Mouse (Mus musculus) 416B (cell line): ENCODE results near the gene Agbl3.

Source experiments
- DNase-seq: peaks from one replicate; pipeline ENCODE4 v3.0.0; 2011; ENCODE audit warnings: low read depth

Agbl3 gene

DNA sequence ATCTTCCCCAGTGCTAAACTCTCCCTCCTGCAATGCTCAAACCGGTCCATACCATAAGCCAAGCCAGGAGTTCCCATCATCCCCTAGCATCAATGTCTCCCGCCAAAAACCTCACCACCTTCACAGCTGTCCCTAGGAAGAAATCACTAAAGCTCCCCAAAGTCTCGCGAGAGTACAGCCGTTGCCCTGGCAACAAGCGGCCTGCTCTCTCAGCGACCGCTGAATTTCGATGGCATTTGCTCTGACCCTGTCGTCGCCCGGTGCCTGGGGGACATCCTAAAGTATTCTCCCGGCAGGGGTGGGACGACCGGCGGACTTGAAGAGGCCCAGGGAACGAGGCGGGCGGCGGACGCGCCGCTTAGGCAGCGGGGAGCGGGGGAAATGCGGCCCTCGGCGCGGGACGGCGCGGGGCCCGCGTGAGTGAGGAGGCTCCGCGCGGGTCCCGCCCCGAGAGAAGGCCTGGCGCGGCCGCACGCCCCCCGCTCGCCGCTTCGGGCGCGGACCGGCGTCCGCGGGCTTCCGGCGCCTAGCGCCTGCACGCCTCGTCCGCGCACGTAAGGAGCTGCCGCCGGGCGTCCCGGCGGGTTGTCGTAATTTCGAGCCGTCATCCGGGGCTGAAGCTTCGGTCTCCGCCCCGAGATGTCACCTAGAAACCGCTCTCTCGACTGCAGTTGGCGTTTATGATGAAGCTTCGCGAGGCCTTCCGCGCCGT is at the start of gene Agbl3:
TSS of gene Agbl3 (plus strand) at position 202 of the 712 bp plus-strand sequence.
- DNase-seq: peak; percentile 96

- DNase-seq: no peak
Measured at GRCm38 (mm10) chr6:34731007-34731406, 49.2 kb upstream of the Agbl3 start.

- no peak for DNase-seq
Measured at GRCm38 (mm10) chr6:34731529-34731928, 48.7 kb upstream of the Agbl3 start.

GRCm38 (mm10) chr6:34734940-34735695 is 45.1 kb upstream of the Agbl3 start:
- DNase-seq: peak; percentile 45

DNA sequence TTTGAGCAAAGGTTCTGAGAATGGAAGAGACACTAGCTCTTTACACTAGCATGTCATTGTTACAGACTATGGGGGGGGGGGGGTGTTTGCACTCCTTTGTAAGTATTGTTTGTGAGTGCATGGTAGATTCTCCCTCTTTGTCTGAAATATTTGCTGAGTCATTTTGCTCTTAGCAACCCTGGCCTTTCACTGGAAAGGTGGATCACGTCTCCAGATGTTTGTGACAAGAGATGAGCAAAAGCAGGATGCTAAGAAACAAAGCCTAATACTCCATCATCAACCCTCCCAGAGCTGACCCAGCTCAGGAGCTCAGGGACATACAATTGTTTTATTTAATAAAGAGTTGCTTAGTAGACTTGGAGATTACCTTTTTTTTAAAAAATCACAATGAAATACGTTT is 43.3 kb upstream of the Agbl3 start:
- no peak for DNase-seq

DNA sequence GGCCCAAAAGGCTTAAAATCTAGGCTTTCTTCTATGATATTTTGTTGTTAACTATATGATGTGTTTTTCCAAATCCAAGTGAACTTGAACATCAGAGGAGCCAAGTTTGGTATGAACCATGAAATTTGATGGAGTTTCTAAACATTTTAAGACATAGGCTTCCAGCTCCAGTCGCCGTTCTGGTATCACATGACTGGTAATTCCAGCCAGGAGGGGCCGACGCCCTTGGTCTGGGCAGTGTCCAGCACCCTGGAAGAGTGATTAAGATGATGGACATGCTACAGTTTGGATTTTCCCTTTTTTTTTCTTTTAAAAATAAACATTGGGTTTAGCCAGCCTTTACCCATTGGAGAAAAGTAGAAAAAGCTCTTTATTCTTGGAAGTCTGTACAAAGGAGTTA is 36.3 kb upstream of the Agbl3 start:
- DNase-seq: no peak

GRCm38 (mm10) chr6:34747846-34748245 is 32.4 kb upstream of the Agbl3 start:
- no peak for DNase-seq

- no peak for DNase-seq
Measured at GRCm38 (mm10) chr6:34748566-34748965, 31.7 kb upstream of the Agbl3 start.

DNA sequence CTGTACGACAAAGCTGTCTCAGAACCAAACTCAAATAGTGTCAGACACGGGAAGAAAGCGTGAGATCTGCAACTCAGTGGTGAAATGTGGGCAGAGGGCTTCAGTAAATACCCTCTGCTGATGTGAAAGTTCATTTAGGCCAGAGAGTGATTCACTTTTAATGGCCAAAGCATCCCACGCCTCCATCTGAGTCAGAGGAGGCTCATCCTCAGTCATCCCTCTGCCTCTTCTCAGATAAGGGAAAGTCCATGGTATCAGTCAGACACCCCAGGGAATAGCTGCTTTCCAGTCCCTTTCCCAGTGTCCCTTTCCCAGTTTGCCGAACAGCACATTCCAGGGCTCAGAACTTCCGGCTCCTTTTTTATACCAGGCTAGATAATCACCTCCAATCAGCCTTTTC is 30.7 kb upstream of the Agbl3 start:
- DNase-seq: no peak

DNA sequence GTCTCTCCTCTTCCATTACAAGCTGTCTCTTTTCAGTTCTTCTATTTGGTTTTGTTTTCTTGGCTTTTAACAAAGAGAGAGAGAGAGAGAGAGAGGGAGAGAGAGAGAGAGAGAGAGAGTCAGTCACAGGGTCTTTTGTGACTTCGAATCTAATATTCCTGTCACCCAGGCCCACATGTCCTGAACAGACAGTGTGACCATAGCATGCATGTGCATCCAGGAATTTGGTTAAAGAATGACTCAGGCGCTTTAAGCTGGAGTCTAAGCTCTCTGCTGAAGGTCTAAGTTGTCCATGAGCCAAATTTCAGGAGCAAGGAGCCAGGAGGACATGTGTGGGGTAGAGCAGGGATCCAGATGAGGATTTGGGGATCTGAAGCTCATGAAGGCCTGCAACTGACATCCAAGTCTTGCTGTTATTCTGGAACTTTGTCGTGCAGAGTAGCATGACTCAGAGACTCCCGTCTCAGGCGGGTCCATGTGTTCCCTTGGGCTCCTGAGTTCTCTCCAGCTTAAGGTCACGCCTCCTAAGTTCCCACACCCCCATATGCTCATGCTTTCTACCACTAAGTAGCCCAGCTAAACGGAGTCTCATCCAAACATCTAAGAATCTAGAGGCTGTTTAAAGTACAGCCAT is 29.6 kb upstream of the Agbl3 start:
- no peak for DNase-seq

DNA sequence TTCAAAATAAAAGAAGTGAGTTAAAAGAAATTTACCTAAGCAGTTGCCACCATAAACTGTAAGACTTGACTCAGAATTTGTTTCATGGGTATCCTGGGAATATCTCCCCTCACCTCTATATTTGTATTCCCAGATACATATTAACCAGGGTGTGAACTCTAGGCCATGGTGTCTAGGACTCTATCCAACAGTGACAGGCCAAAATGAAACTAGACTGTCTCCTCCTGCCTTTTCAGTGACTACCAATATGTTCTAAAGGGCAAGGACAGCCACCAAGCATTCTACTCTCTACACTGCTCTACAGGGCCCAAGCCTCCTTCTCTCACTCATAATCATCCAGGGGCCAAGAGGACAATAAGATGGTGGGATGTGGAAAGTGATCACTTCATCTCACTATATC is 28.6 kb upstream of the Agbl3 start:
- no peak for DNase-seq

DNA sequence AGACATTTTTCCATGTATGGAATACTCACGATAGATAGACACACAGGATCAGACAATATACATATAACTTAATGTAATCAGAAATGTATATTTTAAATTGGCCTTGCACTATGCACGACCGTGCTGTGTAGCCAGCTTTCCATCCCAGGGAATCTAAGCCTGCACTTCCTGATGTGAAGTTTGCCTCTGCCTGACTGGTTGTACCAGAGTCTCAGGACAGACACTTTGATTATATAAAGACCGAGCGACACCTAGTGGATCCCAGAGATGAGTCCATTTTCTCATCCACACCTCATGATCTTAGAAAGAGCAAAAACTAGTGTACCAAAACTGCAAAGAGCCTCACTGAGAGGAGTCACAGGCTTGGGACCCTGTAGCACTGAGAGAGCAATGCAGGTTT is 25.8 kb upstream of the Agbl3 start:
- peak; percentile 83 for DNase-seq

GRCm38 (mm10) chr6:34758340-34758739 is 21.9 kb upstream of the Agbl3 start:
- DNase-seq: no peak

DNA sequence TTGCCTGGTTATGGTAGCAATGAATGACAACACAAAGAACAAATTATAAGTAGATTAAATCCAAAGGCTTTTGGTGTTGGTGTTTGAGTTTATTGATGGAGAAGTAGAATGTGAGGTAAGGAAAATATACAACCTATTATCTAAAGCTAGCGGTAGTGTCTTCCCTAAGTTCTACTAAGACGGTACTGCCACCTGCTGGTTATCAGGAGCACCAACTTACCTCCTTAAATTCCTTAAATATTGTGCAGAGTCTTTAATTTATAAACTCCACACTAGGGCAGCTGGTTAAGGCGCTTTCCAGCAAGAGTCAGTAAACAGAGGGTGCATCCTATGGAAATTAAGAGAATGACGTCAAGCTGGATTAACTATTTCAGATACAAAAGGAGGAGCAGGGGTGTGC is 20.2 kb upstream of the Agbl3 start:
- DNase-seq: peak; percentile 89

DNA sequence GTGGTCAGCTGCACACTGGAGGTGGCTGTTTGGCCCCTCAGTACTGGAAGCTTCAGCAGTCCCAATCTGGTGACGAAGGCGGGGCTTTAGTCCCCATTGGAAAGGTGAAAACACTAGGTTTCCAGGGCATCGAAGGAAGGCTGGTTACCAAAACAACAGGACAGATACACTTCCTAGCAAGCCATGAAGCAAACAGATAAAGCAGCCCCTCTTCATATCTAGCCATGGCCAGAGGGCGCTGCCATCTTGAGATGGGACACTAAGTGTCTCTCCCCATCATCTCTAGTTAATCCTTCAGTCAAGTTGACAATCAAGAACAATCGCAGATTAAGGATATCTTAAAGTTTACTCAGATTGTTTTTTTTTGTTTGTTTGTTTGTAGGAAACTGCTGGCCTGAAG is 14.5 kb upstream of the Agbl3 start:
- DNase-seq: no peak

GRCm38 (mm10) chr6:34769984-34770383 is 10.2 kb upstream of the Agbl3 start:
- no peak for DNase-seq

- DNase-seq: no peak
Measured at GRCm38 (mm10) chr6:34770491-34770890, 9.7 kb upstream of the Agbl3 start.

GRCm38 (mm10) chr6:34776396-34776795 is 3.8 kb upstream of the Agbl3 start:
- DNase-seq: no peak

GRCm38 (mm10) chr6:34777094-34777493 is 3.1 kb upstream of the Agbl3 start:
- DNase-seq: no peak

GRCm38 (mm10) chr6:34777981-34778668 is 2.1 kb upstream of the Agbl3 start:
- DNase-seq: peak; percentile 33

DNA sequence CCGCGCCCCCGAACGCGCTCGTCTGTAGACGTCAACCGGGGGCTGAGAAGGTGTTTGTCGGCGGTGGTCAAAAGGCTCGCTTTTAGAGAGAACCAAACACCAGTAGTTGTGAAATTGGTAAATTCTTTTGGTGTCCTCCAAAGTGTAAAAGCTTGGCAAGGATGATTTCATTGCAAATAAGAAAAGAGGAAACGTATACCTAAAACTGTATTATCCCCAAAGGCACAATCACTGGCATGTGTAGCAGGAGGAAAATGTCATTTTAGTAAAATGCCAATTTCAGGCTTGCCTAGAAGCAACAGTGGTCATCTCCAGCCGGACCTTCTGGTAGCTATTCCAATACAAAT is 684 bp downstream of the Agbl3 start:
- DNase-seq: no peak

GRCm38 (mm10) chr6:34782493-34782892 is 2.3 kb downstream of the Agbl3 start:
- DNase-seq: peak; percentile 95

GRCm38 (mm10) chr6:34796881-34797280 is 16.6 kb downstream of the Agbl3 start:
- DNase-seq: peak; percentile 76
